Mouse (Mus musculus) kidney, adult 2 months (tissue): ENCODE data around the gene Lect2.

ENCODE experiments used
- CTCF ChIP-seq: fragments of 200-500 bp; conservative IDR thresholded peaks from 2 replicates; pipeline ENCODE4 v1.5.1; 2011; ENCODE audit warnings: low read depth, mild to moderate bottlenecking, control low read depth, low read length, moderate library complexity, mixed read lengths; ENCODE audit not compliant: insufficient read depth, insufficient read length
- POLR2A ChIP-seq: fragments of 200-500 bp; IDR thresholded peaks from one replicate; pipeline ENCODE4 v1.6.1; 2011; ENCODE audit warnings: low read depth, low read length, control low read depth

GRCm38 (mm10) chr13:56581512-56581911 lies 33.2 kb upstream of the Lect2 start:
- TF ChIP-seq POLR2A = no peak
- TF ChIP-seq CTCF = no peak
